Mouse (Mus musculus) forebrain, postnatal 0 days (tissue): ENCODE data around the gene Gm5169. TPM values are rescaled to one million over a fixed set of nuclear protein-coding genes. Genes with fewer than 3 reads are reported as not detected.
"Not testable (repeated sequence)": the region's sequence is repeated elsewhere in the genome, so short reads cannot be mapped to it uniquely, and the experiment has no call there.

Experiments
- ATAC-seq: fragments of 200-750 bp; cut with Nextera tagmentation; 2 replicates; pipeline ENCODE4 v1.8.0; 2017; ENCODE audit warnings: mild to moderate bottlenecking, moderate library complexity
- DNase-seq: peaks from one replicate; pipeline ENCODE4 v3.0.0-alpha.2; 2015
- H3K27ac ChIP-seq: fragments of 300-500 bp; sonication (generic); 2 replicates; pipeline ENCODE4 v1.5.1; 2014; ENCODE audit warnings: low read depth, mild to moderate bottlenecking, antibody characterized with exemption, low read length, moderate library complexity, mixed read lengths
- H3K27me3 ChIP-seq: fragments of 300-500 bp; sonication (generic); 2 replicates; pipeline ENCODE4 v1.6.1; 2014; ENCODE audit warnings: mild to moderate bottlenecking, low read length, mixed read lengths; ENCODE audit not compliant: insufficient read depth
- H3K36me3 ChIP-seq: fragments of 300-500 bp; sonication (generic); 2 replicates; pipeline ENCODE4 v1.6.1; 2014; ENCODE audit warnings: mild to moderate bottlenecking, moderate library complexity; ENCODE audit not compliant: insufficient read depth
- H3K4me1 ChIP-seq: fragments of 300-500 bp; sonication (generic); 2 replicates; pipeline ENCODE4 v1.6.1; 2014; ENCODE audit warnings: antibody characterized with exemption; ENCODE audit not compliant: insufficient read depth
- H3K4me2 ChIP-seq: fragments of 300-500 bp; sonication (generic); 2 replicates; pipeline ENCODE4 v1.6.1; 2014; ENCODE audit warnings: low read depth, mild to moderate bottlenecking, moderate library complexity
- H3K4me3 ChIP-seq: fragments of 300-500 bp; sonication (generic); 2 replicates; pipeline ENCODE4 v1.5.1; 2014; ENCODE audit warnings: low read depth, low read length, mixed read lengths
- H3K9ac ChIP-seq: fragments of 300-500 bp; sonication (generic); 2 replicates; pipeline ENCODE4 v1.6.1; 2014; ENCODE audit warnings: mild to moderate bottlenecking
- H3K9me3 ChIP-seq: fragments of 300-500 bp; sonication (generic); 2 replicates; pipeline ENCODE4 v1.6.1; 2016; ENCODE audit warnings: low read length
- WGBS: fragments of 180-500 bp; shearing (Covaris S2); extraction: QIAGEN DNeasy Blood & Tissue Kit; methylation state at CpG from one replicate; pipeline ENCODE4 v1.1.7; 2014; 5-methylcytosine and 5-hydroxymethylcytosine counted together
- polyA plus RNA-seq: library from polyadenylated mRNA; unstranded; fragments of >200 nt; fragmentation: Nextera tagmentation; extraction: Ambion mirVana; gene quantifications from 2 replicates; pipeline ENCODE4 v1.2.1, GENCODE M21; 2015
- total RNA-seq: library from RNA; depleted of rRNA; stranded (reverse); fragments of >200 nt; gene quantifications from 2 replicates; pipeline ENCODE4 v1.2.3, GENCODE M21; 2014; rRNA removed

Gene Gm5169
- total RNA-seq (not detected in 2 replicates), polyA plus RNA-seq (not detected in 2 replicates)

DNA sequence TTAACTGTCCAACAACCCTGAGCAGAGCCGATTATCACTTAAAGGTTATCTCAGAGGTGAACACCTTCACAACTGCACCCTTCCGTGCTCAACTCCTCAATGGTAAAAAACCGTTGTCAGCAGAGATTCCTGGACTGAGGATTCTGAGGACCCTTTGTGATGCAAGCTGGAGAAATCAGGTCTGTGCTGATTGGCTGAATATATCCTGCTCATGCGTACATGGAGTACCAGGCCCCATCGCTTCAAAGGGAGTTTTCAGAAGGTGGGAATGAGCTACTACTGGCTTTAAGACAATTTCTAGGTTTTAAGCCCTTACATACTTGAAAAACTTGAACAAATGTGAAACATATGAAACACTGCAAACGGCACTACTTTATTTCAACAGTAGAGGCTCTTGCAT, at the start of gene Gm5169:
TSS of gene Gm5169 (minus strand) at position 101 of the 400 bp plus-strand sequence.
- not testable (repeated sequence) for H3K4me2 ChIP-seq, DNase-seq, H3K27ac ChIP-seq, H3K27me3 ChIP-seq, H3K36me3 ChIP-seq, H3K4me3 ChIP-seq, H3K9ac ChIP-seq, H3K9me3 ChIP-seq, ATAC-seq, H3K4me1 ChIP-seq
- WGBS = 83% methylated on average over 1 of the region's 6 CpGs

DNA sequence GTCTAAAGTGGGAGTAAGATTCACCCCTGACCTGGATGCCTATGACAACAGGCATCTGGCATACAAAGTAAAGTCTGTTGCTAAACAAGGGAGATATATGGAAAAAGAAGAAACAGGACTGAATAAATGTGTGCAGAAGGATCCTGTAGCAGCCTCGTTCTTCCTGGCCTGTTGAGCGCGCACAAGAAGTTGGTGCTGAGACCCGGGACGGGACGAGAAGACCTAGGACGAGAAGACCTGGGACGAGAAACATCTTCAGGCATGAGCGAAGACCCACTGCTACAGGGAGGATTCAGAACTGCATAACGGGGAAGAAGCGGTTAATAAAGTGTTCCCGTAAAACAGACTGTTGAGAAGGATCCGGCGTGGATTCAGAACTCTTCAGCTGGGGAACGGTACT, 46.2 kb upstream of the Gm5169 start:
- not testable (repeated sequence) for H3K27ac ChIP-seq, DNase-seq, H3K4me3 ChIP-seq, H3K36me3 ChIP-seq, H3K27me3 ChIP-seq, H3K4me1 ChIP-seq, ATAC-seq, H3K4me2 ChIP-seq, H3K9me3 ChIP-seq, H3K9ac ChIP-seq
- WGBS = 94% methylated on average over 13 of the region's 15 CpGs
